Mouse (Mus musculus): ENCODE results near the gene Gm10282. TPM values are rescaled to one million over a fixed set of nuclear protein-coding genes. Genes with fewer than 3 reads are reported as not detected.
A peak's percentile ranks its signal among the peaks of the same experiment; 100 is the strongest.

Gene Gm10282
- total and polyA plus RNA-seq, 3 experiments = 11.7 to 133 TPM; not detected in 1

DNA sequence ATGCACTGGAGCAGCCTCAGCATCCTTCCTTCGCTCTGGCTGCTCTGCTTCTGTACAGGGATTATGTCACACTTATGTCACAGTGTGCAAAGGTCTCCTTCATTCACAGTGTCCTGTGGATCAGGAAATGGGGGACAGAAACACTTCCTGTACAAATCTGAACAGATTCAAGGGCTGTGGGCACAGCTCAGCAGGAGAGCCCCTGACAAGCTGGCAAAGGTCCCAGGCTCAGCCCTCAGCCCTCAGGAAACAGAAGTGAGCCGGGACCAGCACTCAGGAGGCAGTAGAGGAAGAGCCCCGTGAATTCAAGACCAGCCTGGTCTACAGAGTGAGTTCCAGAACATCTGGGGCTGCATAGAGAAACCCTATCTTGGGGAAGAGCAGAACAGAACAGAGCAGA lies 23.4 kb downstream of the Gm10282 start:
- H3K9ac ChIP-seq (ENCODE audit: control insufficient read depth, low read depth, low read length, poor library complexity, severe bottlenecking) = no peak overlapping the region
- no peak overlapping the region for H3K4me3 ChIP-seq (ENCODE audit: control insufficient read depth in 1 of 2, insufficient read depth in 1 of 2, low read depth in 2 of 2, low read length in 2 of 2)
- H3K4me1 ChIP-seq (ENCODE audit: control insufficient read depth in 1 of 2, insufficient read depth in 2 of 2, low read length in 2 of 2) = peaks cover 6 to 22% of the 10 kb centered on the region in 2 experiments
- peaks cover 0 to 1% of the 10 kb centered on the region in 2 experiments; a peak in 1 of 4 replicates for H3K27me3 ChIP-seq (ENCODE audit: control insufficient read depth in 1 of 2, insufficient read depth in 2 of 2, low read length in 2 of 2)
- no peak for DNase-seq (ENCODE audit: low read depth, low spot score)
- H3K27ac ChIP-seq (ENCODE audit: control insufficient read depth, low read depth, low read length) = no peak overlapping the region
- H3K36me3 ChIP-seq (ENCODE audit: control insufficient read depth in 1 of 2, insufficient read depth in 2 of 2, low read length in 2 of 2) = peaks cover 0 to 11% of the 10 kb centered on the region in 2 experiments; a peak in 2 of 4 replicates
- H3K9me3 ChIP-seq (replicated peaks; ENCODE audit: insufficient read depth, low read length) = no peaks in the 10 kb centered on the region
- H3K79me2 ChIP-seq (ENCODE audit: control insufficient read depth, insufficient read depth, low read length, poor library complexity) = no peaks in the 10 kb centered on the region
- TF ChIP-seq UBTF (IDR thresholded peaks at IDR 0.05; ENCODE audit: borderline replicate concordance, insufficient read depth, low read depth, low read length) (no peak), ZNF384 (IDR thresholded peaks at IDR 0.05; ENCODE audit: low read depth, low read length) (no peak), MAX (IDR thresholded peaks at IDR 0.05; ENCODE audit: low read length) (no peak), CTCF (IDR thresholded peaks at IDR 0.05 in 2 of 3, conservative IDR thresholded peaks at IDR 0.05 in 1 of 3; ENCODE audit: control insufficient read depth in 1 of 3, insufficient read depth in 1 of 3, low read depth in 2 of 3, low read length in 3 of 3, poor library complexity in 1 of 3, severe bottlenecking in 1 of 3) (no peak), SIN3A (IDR thresholded peaks at IDR 0.05; ENCODE audit: low read length) (no peak), POLR2A (IDR thresholded peaks at IDR 0.05; ENCODE audit: control insufficient read depth in 1 of 2, insufficient read depth in 1 of 2, low read depth in 1 of 2, low read length in 2 of 2, poor library complexity in 1 of 2) (no peak), MYB (IDR thresholded peaks at IDR 0.05; ENCODE audit: low read depth, low read length) (no peak), RCOR1 (IDR thresholded peaks at IDR 0.05; ENCODE audit: low read depth, low read length) (peak; percentile 84)

DNA sequence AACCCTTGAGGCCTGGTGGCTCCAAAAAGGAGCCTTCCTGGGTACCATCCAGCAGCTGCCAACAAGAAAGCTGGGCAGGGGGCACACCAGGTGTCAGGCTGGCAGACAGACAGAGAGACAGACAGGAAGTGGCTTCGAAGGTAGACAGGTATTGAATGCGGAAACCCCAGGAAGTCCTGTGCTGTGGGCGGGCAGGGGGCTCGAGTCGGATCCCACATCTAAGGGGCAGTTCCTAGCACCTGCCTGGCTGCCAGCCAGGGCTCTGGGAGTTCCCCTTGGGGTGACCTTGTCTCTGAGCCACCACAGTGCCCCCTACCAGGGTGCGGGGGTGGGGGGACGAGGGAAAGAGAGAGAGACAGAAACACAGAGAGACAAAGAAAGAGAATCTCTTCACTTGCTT lies 25.9 kb downstream of the Gm10282 start:
- TF ChIP-seq BHLHE40 (IDR thresholded peaks at IDR 0.05; ENCODE audit: borderline replicate concordance, low read depth, low read length) (no peak), MAZ (IDR thresholded peaks at IDR 0.05; ENCODE audit: low read depth, low read length) (no peak), SMC3 (IDR thresholded peaks at IDR 0.05; ENCODE audit: low read depth, low read length) (no peak), MXI1 (IDR thresholded peaks at IDR 0.05; ENCODE audit: low read depth, low read length) (no peak), MYB (IDR thresholded peaks at IDR 0.05; ENCODE audit: low read depth, low read length) (no peak), GABPA (IDR thresholded peaks at IDR 0.05; ENCODE audit: low read depth, low read length) (no peak), CHD1 (IDR thresholded peaks at IDR 0.05; ENCODE audit: low read depth, low read length) (no peak), SIN3A (IDR thresholded peaks at IDR 0.05; ENCODE audit: low read length) (no peak), TAL1 (IDR thresholded peaks at IDR 0.05; ENCODE audit: low read length) (no peak), USF1 (IDR thresholded peaks at IDR 0.05; ENCODE audit: low read depth, low read length) (no peak), ELF1 (IDR thresholded peaks at IDR 0.05; ENCODE audit: low read depth, low read length) (no peak), MAFK (IDR thresholded peaks at IDR 0.05; ENCODE audit: borderline replicate concordance, low read depth, low read length) (no peak), POLR2AphosphoS5 (IDR thresholded peaks at IDR 0.05; ENCODE audit: borderline replicate concordance, low read depth, low read length) (no peak), MEF2A (IDR thresholded peaks at IDR 0.05; ENCODE audit: extremely low read depth, insufficient replicate concordance, low read depth, low read length, poor library complexity, severe bottlenecking) (no peak), TBP (IDR thresholded peaks at IDR 0.05; ENCODE audit: low read depth, low read length) (no peak), NRF1 (IDR thresholded peaks at IDR 0.05; ENCODE audit: insufficient read depth, low read depth, low read length, poor library complexity, severe bottlenecking) (no peak), JUND (IDR thresholded peaks at IDR 0.05; ENCODE audit: low read depth, low read length) (no peak)
- peaks cover 6 to 12% of the 10 kb centered on the region in 2 experiments for H3K4me1 ChIP-seq (ENCODE audit: control insufficient read depth in 1 of 2, insufficient read depth in 2 of 2, low read length in 2 of 2)
- H3K27me3 ChIP-seq (ENCODE audit: control insufficient read depth in 1 of 2, insufficient read depth in 2 of 2, low read length in 2 of 2) = peaks cover 0 to 1% of the 10 kb centered on the region in 2 experiments; a peak in 1 of 4 replicates

More for the DNA sequence above, 25.9 kb downstream of the Gm10282 start:
- no peak overlapping the region for H3K27ac ChIP-seq (ENCODE audit: control insufficient read depth, low read depth, low read length)
- peaks cover 0 to 8% of the 10 kb centered on the region in 2 experiments; a peak in 2 of 4 replicates for H3K36me3 ChIP-seq (ENCODE audit: control insufficient read depth in 1 of 2, insufficient read depth in 2 of 2, low read length in 2 of 2)
- H3K4me3 ChIP-seq (ENCODE audit: control insufficient read depth in 1 of 2, insufficient read depth in 1 of 2, low read depth in 2 of 2, low read length in 2 of 2) = no peak overlapping the region
- H3K9ac ChIP-seq (ENCODE audit: control insufficient read depth, low read depth, low read length, poor library complexity, severe bottlenecking) = no peak overlapping the region
- H3K9me3 ChIP-seq (replicated peaks; ENCODE audit: insufficient read depth, low read length) = no peaks in the 10 kb centered on the region
- no peak for DNase-seq (ENCODE audit: low read depth, low spot score)
- no peaks in the 10 kb centered on the region for H3K79me2 ChIP-seq (ENCODE audit: control insufficient read depth, insufficient read depth, low read length, poor library complexity)
